Mouse (Mus musculus): ENCODE data around the gene Tspear.
"Not testable (repeated sequence)": the region's sequence is repeated elsewhere in the genome, so short reads cannot be mapped to it uniquely, and the experiment has no call there.

Tspear gene

GRCm38 (mm10) chr10:77797677-77798076 is 111.3 kb downstream of the Tspear start:
- DNase-seq, result no peak

- not testable (repeated sequence) for DNase-seq
Observed at GRCm38 (mm10) chr10:77798164-77798920, 112.0 kb downstream of the Tspear start.

- DNase-seq, result no peak
Observed at GRCm38 (mm10) chr10:77798921-77799508, 112.6 kb downstream of the Tspear start, which contains the start of gene Gm19668. TSS of gene Gm19668 (minus strand) at chr10:77799133.

GRCm38 (mm10) chr10:77804095-77804494 is 117.7 kb downstream of the Tspear start:
- no peak for DNase-seq

GRCm38 (mm10) chr10:77811743-77812142 is 125.4 kb downstream of the Tspear start, which contains the start of gene Gm9507:
TSS of gene Gm9507 (minus strand) at chr10:77811843.
- no peak for DNase-seq

GRCm38 (mm10) chr10:77814382-77814781 is 128.0 kb downstream of the Tspear start, which contains the start of gene Gm2696:
TSS of gene Gm2696 (plus strand) at chr10:77814682.
- DNase-seq, result no peak

GRCm38 (mm10) chr10:77815514-77815913 is 129.1 kb downstream of the Tspear start:
- DNase-seq, result no peak

- no peak for DNase-seq
Observed at GRCm38 (mm10) chr10:77818523-77818922, 132.2 kb downstream of the Tspear start.

- DNase-seq, result no peak
Observed at GRCm38 (mm10) chr10:77819203-77819602, 132.8 kb downstream of the Tspear start.

- DNase-seq, result no peak
Observed at GRCm38 (mm10) chr10:77826951-77827350, 140.6 kb downstream of the Tspear start, which contains the start of gene Krtap10-4. TSS of gene Krtap10-4 (minus strand) at chr10:77827095.

- DNase-seq, result peak; percentile 12
Observed at GRCm38 (mm10) chr10:77835647-77836046, 149.3 kb downstream of the Tspear start, which contains the start of gene Krtap10-10. TSS of gene Krtap10-10 (plus strand) at chr10:77835947.

- no peak for DNase-seq
Observed at GRCm38 (mm10) chr10:77839006-77839405, 152.6 kb downstream of the Tspear start.

- no peak for DNase-seq
Observed at GRCm38 (mm10) chr10:77846503-77846902, 160.1 kb downstream of the Tspear start, which contains the start of gene Gm36176. TSS of gene Gm36176 (plus strand) at chr10:77846803.

GRCm38 (mm10) chr10:77846961-77847360 is 160.6 kb downstream of the Tspear start:
- no peak for DNase-seq

GRCm38 (mm10) chr10:77847538-77847937 is 161.2 kb downstream of the Tspear start:
- DNase-seq, result no peak

- no peak for DNase-seq
Observed at GRCm38 (mm10) chr10:77852559-77852958, 166.2 kb downstream of the Tspear start, which contains the start of gene Gm10318. TSS of gene Gm10318 (plus strand) at chr10:77852859.

- DNase-seq, result no peak
Observed at GRCm38 (mm10) chr10:77861675-77862074, 175.3 kb downstream of the Tspear start, which contains the start of gene Gm3285. TSS of gene Gm3285 (plus strand) at chr10:77861975.

- no peak for DNase-seq
Observed at GRCm38 (mm10) chr10:77864067-77864761, 177.8 kb downstream of the Tspear start.

- no peak for DNase-seq
Observed at GRCm38 (mm10) chr10:77864762-77865143, 178.4 kb downstream of the Tspear start.

GRCm38 (mm10) chr10:77867546-77867945 is 181.2 kb downstream of the Tspear start:
- DNase-seq, result no peak

GRCm38 (mm10) chr10:77869651-77870050 is 183.3 kb downstream of the Tspear start:
- DNase-seq, result no peak

GRCm38 (mm10) chr10:77878985-77879384 is 192.6 kb downstream of the Tspear start:
- DNase-seq, result peak; percentile 43

- DNase-seq, result no peak
Observed at GRCm38 (mm10) chr10:77880305-77880704, 193.9 kb downstream of the Tspear start.
